ENCODE assay signal across 21 mouse cellular contexts in the genomic region with DNA sequence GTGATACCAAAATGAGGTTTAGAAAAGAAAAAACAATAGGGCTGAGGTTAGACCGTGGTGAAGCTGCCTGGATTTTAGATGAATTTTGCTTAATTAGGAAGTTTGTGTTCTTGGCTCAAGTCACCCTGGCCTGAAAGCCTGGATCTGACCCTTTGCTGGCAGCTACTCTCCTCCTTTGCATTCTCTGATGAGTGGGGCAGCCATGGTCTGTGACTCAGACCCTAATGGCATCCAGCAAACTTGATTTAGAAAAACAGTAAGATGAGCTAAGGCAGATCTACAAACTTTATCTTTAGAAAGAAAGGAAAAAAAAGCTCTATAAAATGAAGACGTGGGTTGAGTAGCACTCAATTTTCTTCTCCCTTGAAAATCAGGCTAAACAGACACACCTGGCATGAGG.
"Had no signal": no experiment of that assay in that cellular context is flagged by ENCODE, and none has a peak within 500 bp of the region (broad histone marks: within the 10 kb centered on the region; RNA-seq: fewer than 3 reads in every experiment).

No protein-coding gene starts in this region.

- H3K4me2 ChIP-seq: lung, embryonic 15.5 days; midbrain, embryonic 11.5 days; neural tube, embryonic 13.5 days; neural tube, embryonic 15.5 days had no signal

- H3K9ac ChIP-seq: lung, embryonic 15.5 days; neural tube, embryonic 13.5 days; neural tube, embryonic 15.5 days had no signal

- DNase-seq: lung, adult 2 months; lung, postnatal 14 days; lung, postnatal 36 days; midbrain, embryonic 14.5 days; retina, postnatal 1 day; right cerebral cortex, adult 18-20 months; right cerebral cortex, postnatal 25 days; right cerebral cortex, postnatal 4 days; spleen, adult 18-20 months; thymus, adult 18-20 months; thymus, postnatal 14 days; thymus, postnatal 36 days had no signal

- H3K36me3 ChIP-seq: lung, embryonic 15.5 days; neural tube, embryonic 13.5 days; neural tube, embryonic 15.5 days had no signal

- H3K27me3 ChIP-seq: lung, embryonic 15.5 days; megakaryocyte, embryonic 14.5 days; neural tube, embryonic 13.5 days; neural tube, embryonic 15.5 days had no signal

- H3K4me3 ChIP-seq: lung, embryonic 15.5 days; megakaryocyte, embryonic 14.5 days; myocyte; neural tube, embryonic 13.5 days; neural tube, embryonic 15.5 days had no signal

- H3K9me3 ChIP-seq: lung, embryonic 15.5 days; neural tube, embryonic 13.5 days; neural tube, embryonic 15.5 days had no signal

- ATAC-seq: lung, postnatal 0 days; midbrain, embryonic 16.5 days had no signal

- H3K4me1 ChIP-seq: lung, embryonic 15.5 days; megakaryocyte, embryonic 14.5 days; neural tube, embryonic 13.5 days; neural tube, embryonic 15.5 days had no signal

- H3K27ac ChIP-seq: lung, embryonic 15.5 days; macrophage; neural tube, embryonic 13.5 days; neural tube, embryonic 15.5 days had no signal
